Mouse (Mus musculus) lung, embryonic 16.5 days (tissue): ENCODE results near the gene Tiprl. TPM values are rescaled to one million over a fixed set of nuclear protein-coding genes. Genes with fewer than 3 reads are reported as not detected.

Experiments used
- ATAC-seq: fragments of 200-750 bp; cut with Nextera tagmentation; 2 replicates; pipeline ENCODE4 v1.8.0; 2017; ENCODE audit warnings: low read depth, mild to moderate bottlenecking, moderate library complexity
- H3K27ac ChIP-seq: fragments of 300-500 bp; sonication (generic); 2 replicates; pipeline ENCODE4 v1.5.1; 2014; ENCODE audit warnings: mild to moderate bottlenecking, control low read depth, low read length
- H3K27me3 ChIP-seq: fragments of 300-500 bp; sonication (generic); 2 replicates; pipeline ENCODE4 v1.6.1; 2014; ENCODE audit warnings: low read depth, low read length, mixed read lengths; ENCODE audit not compliant: control insufficient read depth, insufficient read depth
- H3K36me3 ChIP-seq: fragments of 300-500 bp; sonication (generic); 2 replicates; pipeline ENCODE4 v1.6.1; 2014; ENCODE audit warnings: low read length; ENCODE audit not compliant: control insufficient read depth, insufficient read depth
- H3K4me1 ChIP-seq: fragments of 300-500 bp; sonication (generic); replicated peaks from 2 replicates; pipeline ENCODE4 v1.6.1; 2014; ENCODE audit warnings: low read length, mixed read lengths; ENCODE audit not compliant: control insufficient read depth, insufficient read depth
- H3K4me2 ChIP-seq: fragments of 300-500 bp; sonication (generic); 2 replicates; pipeline ENCODE4 v1.6.1; 2014; ENCODE audit warnings: low read depth, low read length, control low read depth
- H3K4me3 ChIP-seq: fragments of 300-500 bp; sonication (generic); 2 replicates; pipeline ENCODE4 v1.5.1; 2014; ENCODE audit warnings: mild to moderate bottlenecking, low read length, control low read depth
- H3K9ac ChIP-seq: fragments of 300-500 bp; sonication (generic); 2 replicates; pipeline ENCODE4 v1.6.1; 2014; ENCODE audit warnings: low read length, control low read depth
- H3K9me3 ChIP-seq: fragments of 300-500 bp; sonication (generic); 2 replicates; pipeline ENCODE4 v1.6.1; 2016; ENCODE audit warnings: low read length; ENCODE audit not compliant: control insufficient read depth
- WGBS: fragments of 180-500 bp; shearing (Covaris S2); extraction: QIAGEN DNeasy Blood & Tissue Kit; methylation state at CpG from one replicate; pipeline ENCODE4 v1.1.7; 2014; 5-methylcytosine and 5-hydroxymethylcytosine counted together
- polyA plus RNA-seq: library from polyadenylated mRNA; unstranded; fragments of >200 nt; fragmentation: Nextera tagmentation; extraction: Ambion mirVana; gene quantifications from 2 replicates; pipeline ENCODE4 v1.2.1, GENCODE M21; 2015

Gene Tiprl
- polyA plus RNA-seq, 1 experiment from 2014 or later = 97.4 TPM

DNA sequence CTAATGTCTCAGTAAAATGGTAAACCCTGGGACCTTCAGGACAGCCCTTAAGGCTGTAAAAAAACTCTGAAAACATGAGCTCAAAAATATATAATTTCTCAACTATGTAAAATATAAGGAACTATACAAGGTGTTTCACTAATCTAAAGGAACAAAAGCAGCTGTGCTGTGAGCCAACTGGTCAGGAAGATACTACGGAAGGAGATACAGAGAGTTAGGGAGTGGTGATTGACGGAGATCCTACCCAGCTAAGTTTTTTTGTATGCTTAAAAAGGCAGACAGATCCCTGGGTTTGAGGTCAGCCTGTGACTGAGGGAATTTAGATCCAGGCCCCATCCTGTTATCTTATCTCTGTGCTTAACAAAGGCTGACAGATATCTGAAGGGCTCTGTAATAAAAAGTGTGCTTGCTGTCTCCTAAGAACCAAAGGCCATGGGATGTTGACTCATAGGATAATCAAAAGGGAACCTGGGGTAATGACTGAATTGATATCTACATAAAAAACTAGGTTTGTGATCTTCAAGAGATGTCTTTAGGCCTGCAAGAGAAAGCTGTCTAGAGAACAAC lies 19.7 kb downstream of the Tiprl start:
- peaks cover 44% of the 10 kb centered on the region for H3K36me3 ChIP-seq
- H3K27ac ChIP-seq = no peak overlapping the region
- WGBS = 76% methylated on average over 2 of the region's 2 CpGs
- H3K27me3 ChIP-seq = no peaks in the 10 kb centered on the region
- no peaks in the 10 kb centered on the region for H3K9me3 ChIP-seq
- no peaks in the 10 kb centered on the region for H3K4me1 ChIP-seq
- no peak overlapping the region for H3K4me2 ChIP-seq
- no peak overlapping the region for H3K4me3 ChIP-seq
- ATAC-seq = no peak
- H3K9ac ChIP-seq = no peak overlapping the region

DNA sequence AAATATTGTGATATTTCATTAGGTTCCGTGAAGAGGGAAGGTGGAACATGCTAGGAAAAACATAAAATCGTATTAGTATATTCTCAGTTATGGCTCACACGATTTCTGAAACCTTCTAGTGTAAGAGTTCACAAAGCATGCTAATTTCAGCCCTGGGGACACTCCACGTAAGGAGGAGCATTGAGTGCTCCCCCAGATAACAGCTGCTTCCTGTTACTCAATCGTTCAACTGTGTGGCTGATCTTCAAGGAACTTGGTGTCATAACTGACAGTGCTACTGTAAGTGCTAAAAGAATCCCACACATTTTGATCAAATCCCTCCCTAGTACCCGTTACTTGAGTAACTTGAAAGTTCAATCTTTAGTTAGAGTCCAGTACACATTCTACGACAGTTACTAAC lies 21.0 kb downstream of the Tiprl start:
- H3K9me3 ChIP-seq = no peaks in the 10 kb centered on the region
- H3K27me3 ChIP-seq = no peaks in the 10 kb centered on the region
- H3K4me2 ChIP-seq = no peak overlapping the region
- H3K4me3 ChIP-seq = no peak overlapping the region
- no peaks in the 10 kb centered on the region for H3K4me1 ChIP-seq
- H3K27ac ChIP-seq = no peak overlapping the region
- ATAC-seq = no peak
- peaks cover 35% of the 10 kb centered on the region for H3K36me3 ChIP-seq
- no peak overlapping the region for H3K9ac ChIP-seq
- WGBS = 75% methylated on average over 7 of the region's 7 CpGs

DNA sequence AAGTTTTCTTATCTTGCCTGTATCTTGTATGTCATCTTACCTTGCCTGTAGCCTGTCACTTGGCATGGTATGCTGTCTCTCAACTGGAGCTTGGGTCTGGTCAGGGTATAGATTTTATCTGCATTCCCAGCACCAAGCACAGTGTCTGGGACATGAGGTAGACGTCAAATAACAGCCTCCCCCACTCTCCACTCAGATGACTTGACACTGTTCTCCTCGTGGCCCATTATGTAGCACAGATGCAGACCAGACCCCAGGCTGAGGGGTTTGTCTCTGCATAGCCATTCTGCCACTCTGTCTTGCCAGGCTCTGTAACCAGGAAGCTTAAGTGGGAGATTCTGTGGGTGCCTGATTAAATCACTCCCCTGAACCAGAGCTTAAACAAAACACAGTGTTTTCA lies 31.2 kb downstream of the Tiprl start:
- no peaks in the 10 kb centered on the region for H3K27me3 ChIP-seq
- H3K9ac ChIP-seq = no peak overlapping the region
- H3K27ac ChIP-seq = no peak overlapping the region
- 8% methylated on average over 2 of the region's 2 CpGs for WGBS
- H3K4me2 ChIP-seq = no peak overlapping the region
- H3K36me3 ChIP-seq = no peaks in the 10 kb centered on the region
- no peaks in the 10 kb centered on the region for H3K4me1 ChIP-seq
- no peaks in the 10 kb centered on the region for H3K9me3 ChIP-seq
- no peak for ATAC-seq
- H3K4me3 ChIP-seq = no peak overlapping the region

DNA sequence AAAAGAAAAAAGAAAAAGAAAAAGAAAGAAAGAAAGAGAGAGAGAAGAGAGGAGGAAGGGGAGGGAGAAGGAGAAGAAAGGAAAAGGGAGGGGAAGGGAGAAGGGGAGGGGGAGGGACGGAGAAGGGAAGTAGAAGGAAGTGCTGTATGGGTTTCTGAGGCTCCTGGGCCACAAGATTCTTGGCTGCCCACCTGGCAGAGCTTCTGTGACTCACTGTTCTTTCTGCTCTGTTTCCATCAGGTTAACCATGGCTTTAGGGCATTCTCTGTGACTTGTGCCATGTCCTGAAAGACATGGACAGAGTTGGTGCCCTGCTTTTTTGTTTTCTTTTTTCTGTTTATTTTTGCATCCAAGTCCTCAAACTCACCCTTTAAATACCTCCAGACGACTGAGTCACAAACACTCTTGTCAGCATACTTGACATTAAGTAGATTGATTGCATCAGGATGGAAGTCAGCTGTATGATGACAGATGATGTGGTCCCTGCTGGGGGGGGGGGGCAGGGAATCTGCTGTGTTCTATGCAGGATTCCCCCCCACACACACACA lies 33.2 kb downstream of the Tiprl start:
- no peak overlapping the region for H3K9ac ChIP-seq
- WGBS = 22% methylated on average over 2 of the region's 2 CpGs
- no peak overlapping the region for H3K4me2 ChIP-seq
- H3K27ac ChIP-seq = no peak overlapping the region
- no peaks in the 10 kb centered on the region for H3K9me3 ChIP-seq
- H3K4me3 ChIP-seq = no peak overlapping the region
- H3K27me3 ChIP-seq = no peaks in the 10 kb centered on the region
- no peak for ATAC-seq
- H3K36me3 ChIP-seq = no peaks in the 10 kb centered on the region
- H3K4me1 ChIP-seq = no peaks in the 10 kb centered on the region

DNA sequence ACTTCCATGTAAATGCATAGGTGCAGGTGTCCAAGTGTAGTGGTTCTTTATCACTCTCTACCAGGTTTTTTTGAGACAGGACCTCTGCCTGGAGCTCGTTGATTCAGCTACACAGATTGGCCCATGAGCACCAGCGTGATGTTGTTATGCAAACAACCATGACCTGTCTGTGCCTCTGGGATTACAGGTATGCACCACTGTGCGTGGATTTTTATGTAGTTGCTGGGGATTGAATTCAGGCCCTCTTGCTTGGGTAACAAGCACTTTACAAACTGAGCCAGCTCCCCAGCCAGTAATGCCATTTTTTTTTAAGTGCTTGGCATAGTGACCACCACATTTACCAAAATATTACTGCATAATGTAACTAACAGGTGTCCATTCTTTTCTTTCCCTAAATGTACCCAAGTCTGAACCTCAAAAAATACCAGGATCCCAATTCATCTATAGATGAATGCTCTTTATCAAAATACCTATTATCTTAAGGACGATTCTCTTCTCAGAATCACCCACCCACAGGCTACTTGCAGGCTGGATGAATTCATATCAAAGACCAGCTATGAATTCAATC lies 35.3 kb downstream of the Tiprl start:
- ATAC-seq = no peak
- Histone ChIP-seq H3K4me3 (no peak overlapping the region), H3K27me3 (no peaks in the 10 kb centered on the region), H3K27ac (no peak overlapping the region), H3K4me1 (no peaks in the 10 kb centered on the region), H3K4me2 (no peak overlapping the region), H3K9ac (no peak overlapping the region), H3K9me3 (no peaks in the 10 kb centered on the region), H3K36me3 (no peaks in the 10 kb centered on the region)
- 69% methylated on average over 4 of the region's 4 CpGs for WGBS

DNA sequence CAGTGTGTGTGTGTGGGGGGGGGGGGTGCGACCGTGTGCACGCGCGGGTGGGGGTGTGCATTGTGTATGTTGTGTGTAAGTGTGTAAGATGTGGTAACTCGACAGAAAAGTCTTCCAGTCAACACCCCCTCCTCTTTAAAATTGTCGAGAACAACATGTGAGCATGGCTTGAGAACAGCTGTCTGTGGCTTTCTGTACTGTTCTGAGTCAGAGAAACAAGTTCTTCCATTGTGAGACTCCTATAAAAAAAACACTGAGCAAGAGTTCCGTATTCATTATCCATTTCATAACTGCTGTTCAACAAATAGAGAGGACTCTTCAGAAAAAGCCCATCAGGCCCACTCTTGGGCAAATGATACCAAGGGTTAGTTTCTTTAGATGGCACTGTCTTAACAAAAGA lies 36.0 kb downstream of the Tiprl start:
- peak; percentile 35; the same call in 1 of the 2 replicates for ATAC-seq
- H3K4me3 ChIP-seq = no peak overlapping the region
- H3K4me1 ChIP-seq = no peaks in the 10 kb centered on the region
- H3K4me2 ChIP-seq = no peak overlapping the region
- no peak overlapping the region for H3K9ac ChIP-seq
- no peak overlapping the region for H3K27ac ChIP-seq
- no peaks in the 10 kb centered on the region for H3K27me3 ChIP-seq
- no peaks in the 10 kb centered on the region for H3K36me3 ChIP-seq
- 40% methylated on average over 8 of the region's 8 CpGs for WGBS
- no peaks in the 10 kb centered on the region for H3K9me3 ChIP-seq

DNA sequence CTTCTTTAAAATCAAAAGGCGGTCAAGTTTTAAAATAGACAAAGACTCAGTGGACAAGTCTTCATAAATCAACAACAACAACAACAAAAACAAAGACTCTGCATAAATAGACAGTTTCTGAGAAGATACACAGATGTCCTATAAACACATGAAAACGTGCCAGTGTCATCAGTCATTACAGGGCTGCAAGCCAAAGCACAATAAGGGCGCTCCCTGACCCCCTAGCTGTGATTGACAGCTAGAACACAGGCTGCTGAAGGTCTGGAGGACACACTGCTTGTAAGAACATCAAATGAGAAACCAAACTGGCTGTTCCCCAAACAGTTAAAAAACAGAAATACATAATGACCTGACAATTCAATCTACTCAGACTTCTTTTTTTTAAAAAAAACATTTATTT lies 37.2 kb downstream of the Tiprl start:
- Histone ChIP-seq H3K9me3 (no peaks in the 10 kb centered on the region), H3K27ac (no peak overlapping the region), H3K4me2 (no peak overlapping the region), H3K27me3 (no peaks in the 10 kb centered on the region), H3K36me3 (no peaks in the 10 kb centered on the region), H3K9ac (no peak overlapping the region), H3K4me3 (no peak overlapping the region), H3K4me1 (0 out of 2 replicates have a peak, but pooled peaks cover 2% of the 10 kb centered on the region)
- peak; percentile 65 for ATAC-seq
- WGBS = 59% methylated on average over 3 of the region's 3 CpGs

DNA sequence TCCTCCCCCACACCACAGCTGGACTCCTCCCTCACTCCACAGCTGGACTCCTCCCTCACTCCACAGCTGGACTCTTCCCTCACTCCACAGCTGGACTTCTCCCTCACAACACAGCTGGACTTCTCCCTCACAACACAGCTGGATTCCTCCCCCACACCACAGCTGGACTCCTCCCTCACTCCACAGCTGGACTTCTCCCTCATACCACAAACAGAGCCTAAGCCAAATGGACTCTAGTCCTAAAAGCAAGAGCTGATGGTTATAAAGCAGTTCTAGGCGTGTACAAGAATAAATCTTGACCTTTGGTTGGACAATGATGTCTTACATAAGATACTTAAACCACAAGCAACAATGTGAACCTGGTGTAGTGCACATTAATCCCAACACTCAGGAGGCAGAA lies 37.8 kb downstream of the Tiprl start:
- Histone ChIP-seq H3K4me1 (0 out of 2 replicates have a peak, but pooled peaks cover 2% of the 10 kb centered on the region), H3K9me3 (no peaks in the 10 kb centered on the region), H3K4me3 (no peak overlapping the region), H3K9ac (no peak overlapping the region), H3K27me3 (no peaks in the 10 kb centered on the region), H3K27ac (peak overlapping the region; percentile 3; the same call in 1 of the 2 replicates), H3K4me2 (no peak overlapping the region), H3K36me3 (no peaks in the 10 kb centered on the region)
- WGBS = 64% methylated on average over 1 of the region's 1 CpGs
- no peak for ATAC-seq

DNA sequence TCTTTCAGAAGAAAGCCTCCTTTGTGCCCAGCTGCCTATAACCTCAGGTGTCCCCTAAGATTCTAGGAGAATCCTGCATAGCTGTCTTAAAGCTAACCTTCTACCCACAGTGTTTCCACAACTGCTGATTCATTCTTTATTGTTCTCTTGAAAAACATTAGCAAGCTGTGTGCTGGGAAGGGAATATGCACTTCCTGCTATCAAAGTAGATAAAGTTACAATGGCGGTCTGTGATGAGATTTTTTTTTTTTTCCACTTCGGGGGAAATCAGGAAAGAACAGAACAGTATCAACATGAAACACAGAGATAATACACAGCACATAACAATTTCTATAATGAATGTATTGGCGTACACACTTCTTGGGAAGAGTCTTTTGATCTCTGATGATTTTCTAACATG lies 38.9 kb downstream of the Tiprl start:
- 41% methylated on average over 3 of the region's 3 CpGs for WGBS
- no peak for ATAC-seq
- Histone ChIP-seq H3K27ac (no peak overlapping the region), H3K9me3 (no peaks in the 10 kb centered on the region), H3K4me3 (no peak overlapping the region), H3K36me3 (no peaks in the 10 kb centered on the region), H3K4me2 (no peak overlapping the region), H3K4me1 (peaks cover 2% of the 10 kb centered on the region; the same call in 1 of the 2 replicates), H3K27me3 (no peaks in the 10 kb centered on the region), H3K9ac (no peak overlapping the region)
